Mouse (Mus musculus) stomach, embryonic 16.5 days (tissue): ENCODE data around the gene Sema6d. TPM values are rescaled to one million over a fixed set of nuclear protein-coding genes. Genes with fewer than 3 reads are reported as not detected.

Source experiments
- ATAC-seq: fragments of 200-750 bp; cut with Nextera tagmentation; 2 replicates; pipeline ENCODE4 v1.8.0; 2017; ENCODE audit warnings: moderate number of reproducible peaks, moderate TSS enrichment; ENCODE audit not compliant: insufficient read depth, low FRiP score
- H3K27ac ChIP-seq: fragments of 300-500 bp; sonication (generic); 2 replicates; pipeline ENCODE4 v1.5.1; 2014; ENCODE audit warnings: low read length
- H3K27me3 ChIP-seq: fragments of 300-500 bp; sonication (generic); 2 replicates; pipeline ENCODE4 v1.6.1; 2014; ENCODE audit warnings: low read length, control low read depth, mixed read lengths; ENCODE audit not compliant: control insufficient read depth, insufficient read depth
- H3K36me3 ChIP-seq: fragments of 300-500 bp; sonication (generic); 2 replicates; pipeline ENCODE4 v1.6.1; 2014; ENCODE audit warnings: low read length; ENCODE audit not compliant: control insufficient read depth, insufficient read depth
- H3K4me1 ChIP-seq: fragments of 300-500 bp; sonication (generic); 2 replicates; pipeline ENCODE4 v1.6.1; 2014; ENCODE audit warnings: low read length, control low read depth, mixed read lengths; ENCODE audit not compliant: control insufficient read depth, insufficient read depth
- H3K4me2 ChIP-seq: fragments of 300-500 bp; sonication (generic); 2 replicates; pipeline ENCODE4 v1.6.1; 2014; ENCODE audit warnings: low read depth, low read length, mixed read lengths
- H3K4me3 ChIP-seq: fragments of 300-500 bp; sonication (generic); replicated peaks from 2 replicates; pipeline ENCODE4 v1.5.1; 2014; ENCODE audit warnings: mild to moderate bottlenecking, low read length
- H3K9ac ChIP-seq: fragments of 300-500 bp; sonication (generic); 2 replicates; pipeline ENCODE4 v1.6.1; 2014; ENCODE audit warnings: low read length
- H3K9me3 ChIP-seq: fragments of 300-500 bp; sonication (generic); replicated peaks from 2 replicates; pipeline ENCODE4 v1.6.1; 2016; ENCODE audit warnings: low read length, control low read depth; ENCODE audit not compliant: control insufficient read depth
- WGBS: fragments of 180-500 bp; shearing (Covaris S2); extraction: QIAGEN DNeasy Blood & Tissue Kit; methylation state at CpG from one replicate; pipeline ENCODE4 v1.1.7; 2014; 5-methylcytosine and 5-hydroxymethylcytosine counted together
- polyA plus RNA-seq: library from polyadenylated mRNA; unstranded; fragments of >200 nt; fragmentation: Nextera tagmentation; extraction: Ambion mirVana; gene quantifications from 2 replicates; pipeline ENCODE4 v1.2.1, GENCODE M21; 2015

Sema6d gene
- polyA plus RNA-seq, 1 experiment from 2014 or later: 10.4 TPM

DNA sequence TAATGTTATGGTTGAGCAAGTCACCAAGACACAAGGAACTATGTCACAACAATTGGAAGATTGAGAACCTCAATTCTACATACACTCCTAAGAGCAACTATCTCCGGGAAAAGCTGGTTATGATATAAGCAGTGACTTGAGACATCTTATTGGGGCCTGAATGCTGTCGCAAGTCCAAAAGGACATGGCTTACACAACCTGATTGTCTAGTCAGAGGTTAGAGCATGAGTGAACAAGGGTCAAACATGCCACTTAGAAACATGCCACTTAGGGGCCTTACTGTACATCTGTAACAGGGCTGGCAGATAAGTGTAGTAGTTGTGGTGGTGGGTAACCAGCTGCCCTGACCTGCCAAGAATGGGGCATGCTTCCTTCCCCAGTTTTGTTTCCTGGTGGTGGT lies 328.6 kb downstream of the Sema6d start:
- Histone ChIP-seq H3K27ac (no peak overlapping the region), H3K4me3 (no peak overlapping the region), H3K9me3 (no peaks in the 10 kb centered on the region), H3K27me3 (no peaks in the 10 kb centered on the region), H3K4me1 (no peaks in the 10 kb centered on the region), H3K9ac (no peak overlapping the region), H3K36me3 (no peaks in the 10 kb centered on the region), H3K4me2 (no peak overlapping the region)
- 89% methylated on average over 2 of the region's 2 CpGs for WGBS
- no peak for ATAC-seq

DNA sequence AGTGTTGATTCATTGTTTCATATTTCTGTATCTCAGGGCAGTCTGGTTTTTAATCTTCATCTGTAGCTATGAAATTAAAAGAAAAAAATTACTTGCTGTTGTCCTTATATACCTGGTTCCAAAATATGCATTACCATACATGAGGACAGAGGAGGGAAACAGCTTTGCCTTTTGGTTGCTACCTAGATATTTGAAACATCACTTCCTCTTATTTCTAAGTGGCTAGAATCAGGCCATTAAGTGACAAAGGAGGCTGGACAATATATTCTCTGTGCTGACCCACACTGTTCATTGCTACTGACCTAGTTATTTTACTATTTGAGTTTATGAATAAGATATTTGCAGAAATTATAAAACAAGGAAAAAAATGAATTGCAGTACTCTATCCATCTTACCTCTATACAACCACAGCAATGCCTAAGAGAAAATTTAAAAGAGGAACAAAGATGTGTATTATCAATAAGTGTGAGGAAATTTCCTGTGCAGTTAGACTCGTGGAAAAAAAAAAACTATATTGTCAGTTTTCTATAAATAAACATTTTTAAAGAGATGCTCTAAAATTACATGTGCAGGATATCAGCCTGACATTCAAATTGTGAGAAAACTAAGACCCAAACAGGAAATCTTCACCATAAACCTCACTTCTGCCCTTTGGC lies 330.5 kb downstream of the Sema6d start:
- no peaks in the 10 kb centered on the region for H3K9me3 ChIP-seq
- no peak overlapping the region for H3K4me2 ChIP-seq
- H3K9ac ChIP-seq: no peak overlapping the region
- ATAC-seq: no peak
- H3K36me3 ChIP-seq: no peaks in the 10 kb centered on the region
- H3K27me3 ChIP-seq: no peaks in the 10 kb centered on the region
- WGBS: 31% methylated on average over 1 of the region's 1 CpGs
- no peak overlapping the region for H3K4me3 ChIP-seq
- no peaks in the 10 kb centered on the region for H3K4me1 ChIP-seq
- no peak overlapping the region for H3K27ac ChIP-seq

GRCm38 (mm10) chr2:124429744-124430143 lies 340.0 kb downstream of the Sema6d start:
- no peak for ATAC-seq
- H3K36me3 ChIP-seq: no peaks in the 10 kb centered on the region
- H3K27ac ChIP-seq: no peak overlapping the region
- H3K9ac ChIP-seq: no peak overlapping the region
- no peaks in the 10 kb centered on the region for H3K4me1 ChIP-seq
- no peak overlapping the region for H3K4me3 ChIP-seq
- WGBS: 66% methylated on average over 5 of the region's 5 CpGs
- H3K9me3 ChIP-seq: no peaks in the 10 kb centered on the region
- H3K4me2 ChIP-seq: no peak overlapping the region
- no peaks in the 10 kb centered on the region for H3K27me3 ChIP-seq

DNA sequence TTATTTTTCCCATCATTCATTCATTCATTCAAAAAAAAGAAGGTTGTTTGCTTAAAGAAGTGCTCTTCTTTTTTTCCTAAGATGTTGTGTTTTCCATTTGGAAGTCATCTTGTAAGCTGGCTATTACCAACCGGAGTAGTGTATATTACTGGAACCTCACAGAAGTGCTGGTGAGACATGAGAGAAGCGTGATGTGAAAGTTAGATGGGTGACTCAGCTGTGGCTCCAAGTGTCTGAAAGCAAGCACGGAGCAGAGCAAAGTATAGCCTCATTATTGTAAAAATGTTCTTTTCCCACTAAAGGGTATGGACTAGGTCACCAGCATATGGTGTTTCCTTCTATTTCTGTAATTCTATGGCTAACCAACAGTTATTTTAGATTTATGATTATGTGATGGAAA lies 340.9 kb downstream of the Sema6d start:
- no peak for ATAC-seq
- 86% methylated on average over 3 of the region's 3 CpGs for WGBS
- Histone ChIP-seq H3K27ac (no peak overlapping the region), H3K36me3 (no peaks in the 10 kb centered on the region), H3K9me3 (no peaks in the 10 kb centered on the region), H3K9ac (no peak overlapping the region), H3K4me3 (no peak overlapping the region), H3K4me1 (peaks cover 2% of the 10 kb centered on the region; the same call in 1 of the 2 replicates), H3K4me2 (no peak overlapping the region), H3K27me3 (no peaks in the 10 kb centered on the region)

DNA sequence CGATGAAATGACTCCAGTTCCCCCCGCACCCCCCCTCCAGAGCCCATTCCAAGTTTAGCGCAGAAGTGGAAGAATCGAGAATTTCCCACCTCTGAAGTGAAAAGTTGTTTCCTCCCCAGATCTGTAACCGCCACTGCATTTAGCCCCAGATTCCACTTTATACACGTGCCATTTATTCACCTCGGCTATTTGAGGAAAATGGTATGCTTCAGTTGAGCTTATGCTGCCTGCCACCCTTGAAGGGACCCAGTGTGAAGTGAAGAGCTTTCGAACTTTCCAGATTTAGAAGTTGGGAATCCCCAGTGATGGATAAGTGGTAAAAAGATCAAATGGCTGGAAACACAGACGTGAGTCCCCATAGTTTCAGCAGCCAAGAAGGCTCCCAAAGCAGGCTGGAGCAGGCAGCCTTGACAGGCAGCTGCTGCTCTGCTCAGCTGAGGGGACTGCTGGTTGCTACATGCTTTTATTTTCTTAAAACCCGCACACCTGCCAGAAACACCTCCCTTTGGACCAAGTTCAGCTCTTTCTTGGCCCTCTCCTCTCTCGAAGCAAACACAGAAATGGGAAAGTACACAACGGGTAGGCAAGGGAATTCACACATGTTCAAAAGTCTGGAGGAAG lies 345.7 kb downstream of the Sema6d start:
- WGBS: 57% methylated on average over 12 of the region's 12 CpGs
- no peaks in the 10 kb centered on the region for H3K36me3 ChIP-seq
- no peak for ATAC-seq
- no peak overlapping the region for H3K9ac ChIP-seq
- H3K27me3 ChIP-seq: no peaks in the 10 kb centered on the region
- no peak overlapping the region for H3K27ac ChIP-seq
- peaks cover 3% of the 10 kb centered on the region; the same call in 1 of the 2 replicates for H3K4me1 ChIP-seq
- H3K4me3 ChIP-seq: no peak overlapping the region
- H3K9me3 ChIP-seq: no peaks in the 10 kb centered on the region
- H3K4me2 ChIP-seq: no peak overlapping the region

- Histone ChIP-seq H3K9ac (no peak overlapping the region), H3K4me3 (no peak overlapping the region), H3K27ac (no peak overlapping the region), H3K4me2 (no peak overlapping the region), H3K9me3 (no peaks in the 10 kb centered on the region), H3K27me3 (no peaks in the 10 kb centered on the region), H3K4me1 (peaks cover 3% of the 10 kb centered on the region; the same call in 1 of the 2 replicates), H3K36me3 (no peaks in the 10 kb centered on the region)
- no peak for ATAC-seq
- 65% methylated on average over 8 of the region's 8 CpGs for WGBS
Measured at GRCm38 (mm10) chr2:124436704-124437103, 346.9 kb downstream of the Sema6d start.

DNA sequence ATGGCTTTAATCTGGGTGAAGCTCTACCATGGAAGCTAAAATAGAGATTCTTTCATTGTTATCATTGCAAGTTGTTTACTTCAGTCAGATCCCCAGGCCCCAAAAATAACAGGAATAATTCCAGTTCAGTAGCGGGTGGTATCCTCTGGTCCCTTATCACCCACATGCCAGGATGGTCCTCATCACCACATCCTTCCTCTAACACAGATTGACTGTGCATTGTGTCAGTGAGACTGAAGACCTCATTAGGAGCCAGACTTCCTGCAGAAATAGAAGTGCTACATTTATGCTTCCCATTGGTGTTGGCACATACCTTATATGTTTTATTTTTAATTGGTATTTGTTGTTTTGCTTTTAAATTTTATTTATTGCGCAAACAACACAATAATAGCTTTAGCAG lies 354.4 kb downstream of the Sema6d start:
- Histone ChIP-seq H3K27ac (no peak overlapping the region), H3K36me3 (no peaks in the 10 kb centered on the region), H3K4me1 (no peaks in the 10 kb centered on the region), H3K9me3 (no peaks in the 10 kb centered on the region), H3K9ac (no peak overlapping the region), H3K27me3 (no peaks in the 10 kb centered on the region), H3K4me2 (no peak overlapping the region), H3K4me3 (no peak overlapping the region)
- no peak for ATAC-seq
- 86% methylated on average over 2 of the region's 2 CpGs for WGBS

DNA sequence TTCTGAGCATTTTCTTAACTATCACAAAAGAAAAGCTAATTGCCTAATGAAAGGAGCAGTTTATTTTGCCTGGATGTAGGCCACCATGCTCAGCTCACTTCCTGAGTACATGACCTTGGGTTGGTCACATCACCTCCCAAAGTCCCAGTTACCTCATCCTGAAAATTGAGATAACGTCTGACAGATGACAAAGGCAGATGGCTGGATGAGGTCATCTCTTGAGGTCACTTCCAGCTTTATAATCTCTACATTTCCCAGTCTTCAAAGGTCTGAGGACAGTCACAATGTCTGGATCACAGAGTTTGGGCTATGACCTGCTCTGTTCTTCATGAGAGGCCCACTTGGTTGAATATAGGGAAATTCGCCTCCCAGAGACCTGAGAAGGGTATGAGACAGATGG lies 366.1 kb downstream of the Sema6d start:
- H3K9me3 ChIP-seq: no peaks in the 10 kb centered on the region
- H3K4me1 ChIP-seq: no peaks in the 10 kb centered on the region
- WGBS: 68% methylated on average over 2 of the region's 2 CpGs
- H3K27ac ChIP-seq: no peak overlapping the region
- H3K9ac ChIP-seq: no peak overlapping the region
- H3K4me3 ChIP-seq: no peak overlapping the region
- no peak for ATAC-seq
- no peaks in the 10 kb centered on the region for H3K36me3 ChIP-seq
- no peak overlapping the region for H3K4me2 ChIP-seq
- no peaks in the 10 kb centered on the region for H3K27me3 ChIP-seq

DNA sequence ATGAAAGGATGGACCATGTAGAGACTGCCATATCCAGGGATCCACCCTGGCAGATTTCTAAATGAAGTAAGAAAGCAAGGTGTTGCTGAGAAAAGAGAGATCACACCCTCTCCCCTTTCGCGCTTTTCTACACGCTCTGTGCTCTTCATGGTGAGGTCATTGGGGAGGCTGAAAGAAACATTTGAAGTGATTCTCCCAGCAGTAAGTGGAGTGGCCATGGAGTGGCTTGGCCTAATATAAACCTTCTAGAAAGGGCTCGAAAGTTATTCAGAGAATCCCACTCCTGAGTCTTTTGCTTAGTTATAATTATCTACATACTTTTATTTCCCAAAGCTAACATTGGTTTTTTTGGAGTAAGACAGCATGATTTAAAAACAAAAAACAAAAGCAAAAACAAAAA lies 367.2 kb downstream of the Sema6d start:
- no peak overlapping the region for H3K9ac ChIP-seq
- H3K4me1 ChIP-seq: 0 out of 2 replicates have a peak, but pooled peaks cover 4% of the 10 kb centered on the region
- 92% methylated on average over 4 of the region's 4 CpGs for WGBS
- no peak for ATAC-seq
- no peaks in the 10 kb centered on the region for H3K27me3 ChIP-seq
- H3K27ac ChIP-seq: no peak overlapping the region
- H3K36me3 ChIP-seq: no peaks in the 10 kb centered on the region
- no peaks in the 10 kb centered on the region for H3K9me3 ChIP-seq
- no peak overlapping the region for H3K4me2 ChIP-seq
- no peak overlapping the region for H3K4me3 ChIP-seq
